Mouse (Mus musculus): Measurements from ENCODE around the gene Bcl7a. TPM values are rescaled to one million over a fixed set of nuclear protein-coding genes. Genes with fewer than 3 reads are reported as not detected.

The Bcl7a gene
- total and polyA plus RNA-seq, 2 experiments from 2014 or later, result 6.6 to 10.2 TPM

- Histone ChIP-seq H3K9ac (replicated peaks; ENCODE audit: low read depth, low read length) (no peak overlapping the region), H3K36me3 (replicated peaks; ENCODE audit: control insufficient read depth, insufficient read depth, low read length) (no peaks in the 10 kb centered on the region), H3K27me3 (ENCODE audit: control insufficient read depth, insufficient read depth, low read length) (no peaks in the 10 kb centered on the region), H3K4me3 (ENCODE audit: low read depth, low read length) (no peak overlapping the region), H3K4me2 (ENCODE audit: low read depth, low read length) (no peak overlapping the region), H3K27ac (ENCODE audit: low read depth) (no peak overlapping the region), H3K9me3 (replicated peaks; ENCODE audit: control insufficient read depth, low read length) (no peaks in the 10 kb centered on the region), H3K4me1 (ENCODE audit: control insufficient read depth, insufficient read depth) (no peaks in the 10 kb centered on the region)
- 98% methylated on average over 3 of the region's 3 CpGs for WGBS
- ATAC-seq (ENCODE audit: insufficient read depth, low read depth), result no peak
- TF ChIP-seq EP300 (IDR thresholded peaks at IDR 0.05; ENCODE audit: low read depth), result no peak
- TF ChIP-seq CTCF (IDR thresholded peaks at IDR 0.05; ENCODE audit: low read depth), result no peak
- DNase-seq (ENCODE audit: low spot score), result no peak
Measured at GRCm38 (mm10) chr5:123320136-123320535, 23.5 kb upstream of the Bcl7a start.

DNA sequence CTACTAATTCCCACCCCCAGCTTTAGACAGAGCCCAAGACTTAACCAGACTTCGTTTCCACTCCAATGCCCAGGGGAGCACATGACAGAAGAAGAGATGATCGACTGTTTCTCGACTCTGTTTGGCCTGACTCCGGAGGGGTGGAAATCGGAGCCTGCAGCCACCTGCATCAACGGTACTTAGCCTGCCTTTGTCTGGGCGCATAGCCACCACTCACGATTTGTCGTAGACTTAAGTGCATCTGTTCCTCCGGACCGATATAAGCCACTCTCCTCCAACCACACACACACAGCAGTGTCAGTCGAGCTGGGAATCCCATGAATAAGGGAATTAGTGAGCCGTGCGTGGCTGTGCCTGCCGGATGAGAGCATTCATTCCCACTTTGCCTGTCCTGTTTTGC lies 19.4 kb upstream of the Bcl7a start:
- H3K9ac ChIP-seq (replicated peaks; ENCODE audit: low read depth, low read length), result no peak overlapping the region
- no peak overlapping the region for H3K27ac ChIP-seq (ENCODE audit: low read depth)
- no peak for TF ChIP-seq EP300 (IDR thresholded peaks at IDR 0.05; ENCODE audit: low read depth)
- no peak for TF ChIP-seq CTCF (IDR thresholded peaks at IDR 0.05; ENCODE audit: low read depth)
- DNase-seq (ENCODE audit: low spot score) (no peak), ATAC-seq (ENCODE audit: insufficient read depth, low read depth) (no peak)
- no peaks in the 10 kb centered on the region for H3K9me3 ChIP-seq (replicated peaks; ENCODE audit: control insufficient read depth, low read length)
- H3K27me3 ChIP-seq (ENCODE audit: control insufficient read depth, insufficient read depth, low read length), result no peaks in the 10 kb centered on the region; the same call in 1 of the 2 replicates
- 40% methylated on average over 15 of the region's 15 CpGs for WGBS
- no peaks in the 10 kb centered on the region for H3K4me1 ChIP-seq (ENCODE audit: control insufficient read depth, insufficient read depth)
- H3K4me2 ChIP-seq (ENCODE audit: low read depth, low read length), result no peak overlapping the region
- H3K36me3 ChIP-seq (replicated peaks; ENCODE audit: control insufficient read depth, insufficient read depth, low read length), result no peaks in the 10 kb centered on the region
- H3K4me3 ChIP-seq (ENCODE audit: low read depth, low read length), result no peak overlapping the region

GRCm38 (mm10) chr5:123326006-123326750 lies 17.5 kb upstream of the Bcl7a start:
- Histone ChIP-seq H3K27me3 (ENCODE audit: control insufficient read depth, insufficient read depth, low read length) (no peaks in the 10 kb centered on the region; the same call in 1 of the 2 replicates), H3K9ac (replicated peaks; ENCODE audit: low read depth, low read length) (no peak overlapping the region), H3K9me3 (replicated peaks; ENCODE audit: control insufficient read depth, low read length) (no peaks in the 10 kb centered on the region), H3K27ac (ENCODE audit: low read depth) (peak overlapping the region; percentile 52), H3K4me1 (ENCODE audit: control insufficient read depth, insufficient read depth) (no peaks in the 10 kb centered on the region), H3K36me3 (replicated peaks; ENCODE audit: control insufficient read depth, insufficient read depth, low read length) (no peaks in the 10 kb centered on the region), H3K4me2 (ENCODE audit: low read depth, low read length) (no peak overlapping the region), H3K4me3 (ENCODE audit: low read depth, low read length) (no peak overlapping the region)
- peak; percentile 36 for DNase-seq (ENCODE audit: low spot score)
- WGBS, result 63% methylated on average over 15 of the region's 15 CpGs
- ATAC-seq (ENCODE audit: insufficient read depth, low read depth), result peak; percentile 30; the same call in 1 of the 2 replicates
- no peak for TF ChIP-seq EP300 (IDR thresholded peaks at IDR 0.05; ENCODE audit: low read depth)
- TF ChIP-seq CTCF (IDR thresholded peaks at IDR 0.05; ENCODE audit: low read depth), result no peak

DNA sequence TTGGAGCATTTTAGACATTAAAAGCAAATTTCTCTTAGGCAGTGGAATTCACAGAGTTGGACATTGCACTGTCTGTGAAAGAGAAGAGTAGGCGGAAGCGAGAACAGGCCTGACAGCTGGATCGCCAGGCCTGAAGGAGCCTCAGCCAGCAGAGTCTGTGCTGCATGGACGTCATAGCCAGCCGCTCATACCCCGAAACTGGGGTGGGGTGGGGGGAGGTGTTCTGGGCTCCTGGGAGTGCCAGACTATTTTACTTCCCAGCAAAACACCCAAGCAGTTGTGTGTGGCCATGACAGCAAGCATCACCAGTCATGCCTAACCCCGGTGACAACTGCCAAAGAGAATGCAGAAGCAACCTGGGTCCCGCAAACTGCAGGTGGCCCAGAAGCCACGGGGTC lies 16.9 kb upstream of the Bcl7a start:
- Histone ChIP-seq H3K9ac (replicated peaks; ENCODE audit: low read depth, low read length) (no peak overlapping the region), H3K27me3 (ENCODE audit: control insufficient read depth, insufficient read depth, low read length) (no peaks in the 10 kb centered on the region; the same call in 1 of the 2 replicates), H3K4me1 (ENCODE audit: control insufficient read depth, insufficient read depth) (no peaks in the 10 kb centered on the region), H3K9me3 (replicated peaks; ENCODE audit: control insufficient read depth, low read length) (no peaks in the 10 kb centered on the region), H3K4me3 (ENCODE audit: low read depth, low read length) (no peak overlapping the region), H3K4me2 (ENCODE audit: low read depth, low read length) (no peak overlapping the region), H3K27ac (ENCODE audit: low read depth) (peak overlapping the region; percentile 52), H3K36me3 (replicated peaks; ENCODE audit: control insufficient read depth, insufficient read depth, low read length) (no peaks in the 10 kb centered on the region)
- WGBS, result 75% methylated on average over 9 of the region's 9 CpGs
- peak; percentile 57; the same call in 1 of the 2 replicates for ATAC-seq (ENCODE audit: insufficient read depth, low read depth)
- no peak for TF ChIP-seq CTCF (IDR thresholded peaks at IDR 0.05; ENCODE audit: low read depth)
- TF ChIP-seq EP300 (IDR thresholded peaks at IDR 0.05; ENCODE audit: low read depth), result no peak
- DNase-seq (ENCODE audit: low spot score), result no peak

GRCm38 (mm10) chr5:123327686-123328085 lies 15.9 kb upstream of the Bcl7a start:
- TF ChIP-seq EP300 (IDR thresholded peaks at IDR 0.05; ENCODE audit: low read depth), result no peak
- TF ChIP-seq CTCF (IDR thresholded peaks at IDR 0.05; ENCODE audit: low read depth), result no peak
- DNase-seq (ENCODE audit: low spot score) (no peak), ATAC-seq (ENCODE audit: insufficient read depth, low read depth) (no peak)
- Histone ChIP-seq H3K27me3 (ENCODE audit: control insufficient read depth, insufficient read depth, low read length) (no peaks in the 10 kb centered on the region; the same call in 1 of the 2 replicates), H3K36me3 (replicated peaks; ENCODE audit: control insufficient read depth, insufficient read depth, low read length) (no peaks in the 10 kb centered on the region), H3K4me2 (ENCODE audit: low read depth, low read length) (no peak overlapping the region), H3K4me1 (ENCODE audit: control insufficient read depth, insufficient read depth) (no peaks in the 10 kb centered on the region), H3K27ac (ENCODE audit: low read depth) (no peak overlapping the region), H3K9ac (replicated peaks; ENCODE audit: low read depth, low read length) (no peak overlapping the region), H3K4me3 (ENCODE audit: low read depth, low read length) (no peak overlapping the region), H3K9me3 (replicated peaks; ENCODE audit: control insufficient read depth, low read length) (no peaks in the 10 kb centered on the region)
- 82% methylated on average over 8 of the region's 8 CpGs for WGBS
